ENCODE assay signal across 19 mouse cellular contexts in genomic region chrX:12041453-12041852, GRCm38 (mm10).
"Had no signal": no experiment of that assay in that cellular context is flagged by ENCODE, and none has a peak within 500 bp of the region (broad histone marks: within the 10 kb centered on the region; RNA-seq: fewer than 3 reads in every experiment).

No protein-coding gene starts in this region.

- ATAC-seq: intestine, embryonic 15.5 days had no signal

- H3K9me3 ChIP-seq: intestine, embryonic 15.5 days; kidney, embryonic 15.5 days; liver, embryonic 13.5 days; megakaryocyte, embryonic 14.5 days; midbrain, embryonic 10.5 days; neural tube, embryonic 13.5 days had no signal

- H3K4me3 ChIP-seq: intestine, embryonic 15.5 days; kidney, embryonic 15.5 days; left cerebral cortex, adult 2 months; liver, embryonic 13.5 days; megakaryocyte, embryonic 14.5 days; midbrain, embryonic 10.5 days; neural tube, embryonic 13.5 days had no signal

- H3K27me3 ChIP-seq: intestine, embryonic 15.5 days; liver, embryonic 13.5 days had no signal

- H3K4me1 ChIP-seq: intestine, embryonic 15.5 days; kidney, embryonic 15.5 days; liver, embryonic 13.5 days; midbrain, embryonic 10.5 days; neural tube, embryonic 13.5 days had no signal

- H3K27ac ChIP-seq: intestine, embryonic 15.5 days; kidney, embryonic 15.5 days; left cerebral cortex, adult 2 months; liver, embryonic 13.5 days; macrophage; midbrain, embryonic 10.5 days; neural tube, embryonic 13.5 days had no signal

- DNase-seq: kidney, adult 11 months; kidney, adult 8-10 months; kidney, postnatal 10 days; kidney, postnatal 36 days; layer of hippocampus, adult 9-11 months; layer of hippocampus, postnatal 36 days; liver, embryonic 13.5 days; lung, adult 2 months; midbrain, embryonic 14.5 days; retina, postnatal 1 day; thymus, adult 18-20 months; thymus, postnatal 25 days had no signal
